Mouse (Mus musculus) testis, adult 2 months (tissue): ENCODE results near the gene Neurl2.

ENCODE experiments used
- CTCF ChIP-seq: fragments of 200-500 bp; IDR thresholded peaks from 2 replicates; pipeline ENCODE4 v1.5.1; 2012; ENCODE audit warnings: low read depth, mild to moderate bottlenecking, inconsistent platforms, low read length, moderate library complexity; ENCODE audit not compliant: control insufficient read depth, insufficient read depth, insufficient replicate concordance
- POLR2A ChIP-seq: fragments of 200-500 bp; IDR thresholded peaks from 2 replicates; pipeline ENCODE4 v1.6.1; 2012; ENCODE audit warnings: low read depth, mild to moderate bottlenecking, inconsistent platforms, low read length, moderate library complexity; ENCODE audit not compliant: control insufficient read depth

GRCm38 (mm10) chr2:164879228-164879567 lies 45.9 kb upstream of the Neurl2 start, which contains the start of gene Pcif1:
- TF ChIP-seq CTCF (no peak), POLR2A (peak; percentile 90)
